Mouse (Mus musculus): ENCODE measurements at regions not wholly inside any gene's neighbourhood (a gene's known extent, or its start where the extent isn't known, plus 50 kb on each side); places are given as distances from the start of the nearest gene placed in this dataset.

GRCm38 (mm10) chr9:46512276-46513051, 192.7 kb upstream of the 4931429L15Rik start:
- DNase-seq (ENCODE audit: low read depth): no peak

GRCm38 (mm10) chr9:46511307-46511706, 191.5 kb upstream of the 4931429L15Rik start:
- DNase-seq (ENCODE audit: low read depth): no peak

GRCm38 (mm10) chr9:46509896-46510295, 190.1 kb upstream of the 4931429L15Rik start:
- no peak for DNase-seq (ENCODE audit: low read depth)

DNA sequence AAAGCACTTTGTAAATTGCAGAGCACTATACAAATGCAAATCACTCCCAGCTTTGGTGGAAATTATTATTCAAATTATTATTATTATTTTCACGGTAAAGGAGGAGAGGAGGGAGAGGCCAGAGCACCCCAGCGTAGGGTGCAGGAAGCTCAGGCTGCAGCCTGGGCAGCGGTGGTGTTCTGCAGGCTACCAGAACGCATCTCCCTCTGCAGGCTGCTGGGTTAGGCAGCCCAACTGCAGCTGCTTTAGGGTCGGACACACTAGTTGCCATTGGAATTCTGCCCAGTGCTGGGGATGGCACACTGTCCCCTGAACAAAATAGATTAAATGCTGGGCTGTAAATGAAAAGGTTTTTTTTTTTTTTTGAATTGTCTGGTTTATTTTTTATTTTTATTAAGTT, 189.7 kb upstream of the 4931429L15Rik start:
- no peak for DNase-seq (ENCODE audit: low read depth)

DNA sequence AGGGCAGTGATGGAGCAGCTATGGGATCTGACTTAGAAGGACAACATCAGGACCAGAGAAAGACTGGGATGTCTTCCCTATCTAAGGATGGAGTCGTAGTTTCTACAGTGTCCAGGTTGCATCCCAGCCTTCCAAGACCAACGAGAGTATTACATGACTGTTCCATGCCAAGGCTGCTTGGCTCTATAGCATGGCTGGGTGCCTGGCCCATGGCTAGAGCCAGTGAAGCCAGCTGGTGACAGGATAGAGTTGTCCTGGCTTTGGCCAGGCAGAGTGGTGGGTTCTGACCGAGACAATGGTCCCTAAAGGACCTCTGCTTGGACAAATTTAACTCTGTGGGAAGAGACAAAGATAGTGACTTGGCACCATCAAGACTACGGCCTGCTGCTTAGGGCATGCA, 187.2 kb upstream of the 4931429L15Rik start:
- no peak for DNase-seq (ENCODE audit: low read depth)

GRCm38 (mm10) chr9:46504536-46504935, 184.8 kb upstream of the 4931429L15Rik start:
- no peak for DNase-seq (ENCODE audit: low read depth)

GRCm38 (mm10) chr9:46504133-46504416, 184.3 kb upstream of the 4931429L15Rik start:
- no peak for DNase-seq (ENCODE audit: low read depth)

DNA sequence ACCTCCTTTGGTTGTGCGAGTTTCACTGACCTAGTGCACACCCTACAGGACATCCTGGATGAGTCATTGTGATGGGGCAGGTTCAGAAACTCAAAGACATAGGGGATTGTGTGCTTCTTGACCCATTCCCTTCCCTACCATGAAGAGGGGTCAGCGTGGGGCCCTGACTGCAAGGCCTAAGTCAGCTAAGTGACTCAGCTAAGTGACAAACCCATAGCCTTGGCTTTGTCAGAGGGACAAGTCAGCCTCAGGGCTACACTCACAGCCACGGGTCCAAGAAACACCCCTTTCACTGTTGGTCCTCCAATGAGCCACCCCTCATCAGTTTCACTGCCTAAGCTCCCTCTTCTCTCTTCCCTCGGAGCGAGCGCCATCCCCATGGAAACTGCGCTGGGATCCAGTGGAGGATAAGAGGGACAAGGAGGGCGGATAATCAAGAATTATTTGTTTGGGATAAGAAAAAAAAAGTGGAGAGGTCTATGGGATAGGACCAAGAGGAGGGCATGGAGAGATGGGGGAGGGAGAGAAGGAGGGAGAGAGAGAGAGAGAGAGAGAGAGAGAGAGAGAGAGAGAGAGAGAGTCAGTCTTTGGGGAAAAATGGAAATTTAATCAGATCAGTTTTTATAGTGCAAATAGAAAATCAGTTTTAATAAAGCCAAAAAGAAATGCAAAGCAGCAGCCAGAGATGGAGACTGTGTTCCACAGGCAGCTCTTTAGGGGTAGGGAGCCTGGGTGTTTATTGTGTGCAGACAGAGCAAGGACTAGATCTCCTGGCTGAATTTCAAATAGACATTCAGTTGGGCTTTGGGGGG, 183.7 kb upstream of the 4931429L15Rik start:
- DNase-seq (ENCODE audit: low read depth): no peak

GRCm38 (mm10) chr9:46499426-46499825, 179.6 kb upstream of the 4931429L15Rik start:
- DNase-seq (ENCODE audit: low read depth): no peak

DNA sequence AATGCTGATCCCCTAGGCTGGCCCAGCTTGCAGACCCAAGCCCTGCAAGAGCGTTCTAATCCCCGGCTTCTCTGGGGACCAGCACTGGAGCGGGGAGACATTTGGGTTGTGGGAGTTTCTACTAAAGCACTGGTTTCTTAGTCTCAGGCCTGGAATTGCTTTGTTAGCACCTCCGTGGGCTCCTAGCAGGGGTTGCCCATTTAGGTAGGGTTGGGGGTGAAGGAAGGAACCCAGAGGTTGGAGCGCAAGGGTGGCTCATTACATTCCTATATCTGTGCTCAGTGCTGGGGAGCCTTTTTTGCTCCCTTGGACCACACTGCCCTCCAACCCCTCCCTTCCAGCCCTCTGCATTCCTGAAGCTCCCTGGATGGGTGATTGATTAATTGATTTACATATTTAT, 179.1 kb upstream of the 4931429L15Rik start:
- no peak for DNase-seq (ENCODE audit: low read depth)

DNA sequence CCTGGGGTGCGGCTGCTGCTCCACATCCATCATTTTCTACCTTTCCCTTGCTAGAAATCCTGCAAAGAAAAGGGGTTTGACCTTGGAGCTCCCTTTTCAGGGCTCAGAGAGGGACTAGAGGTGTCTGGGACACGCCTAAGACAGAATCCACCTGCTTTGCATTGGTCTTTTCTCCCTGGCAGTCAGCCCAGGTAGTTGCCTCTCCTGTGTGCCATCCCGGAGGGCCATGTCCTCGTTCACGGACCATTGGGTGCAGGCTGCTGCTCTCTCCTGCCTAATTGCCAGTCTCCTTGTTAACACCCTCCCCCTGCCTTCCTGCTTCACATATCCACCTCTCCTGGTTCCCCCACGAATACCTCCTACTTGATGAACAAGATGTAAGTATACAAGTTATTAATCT, 175.5 kb upstream of the 4931429L15Rik start:
- no peak for DNase-seq (ENCODE audit: low read depth)

DNA sequence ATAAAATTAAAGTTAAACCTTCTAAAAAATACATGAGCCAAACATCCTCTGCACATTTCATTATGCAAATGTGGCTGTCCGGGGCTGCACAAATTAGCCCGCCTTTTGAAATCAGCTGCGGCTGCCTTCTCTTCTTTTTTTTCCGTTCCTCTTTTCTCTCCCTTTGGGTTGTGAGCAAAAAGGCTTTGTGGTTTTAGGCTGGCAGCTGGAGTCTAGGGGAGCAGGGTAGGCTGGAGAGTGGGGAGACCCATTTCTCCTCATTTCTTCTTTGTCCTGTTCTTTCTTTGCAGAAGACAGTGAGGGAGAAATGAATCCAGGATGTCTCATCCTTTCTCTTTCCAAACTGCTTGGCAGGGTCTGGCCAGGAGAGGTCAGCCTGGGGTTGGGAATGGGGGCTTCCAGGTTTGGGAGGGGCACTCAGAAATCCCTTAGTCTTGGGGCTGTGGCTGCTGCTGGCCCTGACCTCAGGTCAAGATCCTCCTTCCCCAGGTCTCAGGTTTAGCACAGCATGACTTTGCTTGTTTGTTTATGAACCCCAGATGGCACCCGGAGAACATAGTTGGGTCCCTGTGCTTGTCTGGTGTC, 163.2 kb upstream of the 4931429L15Rik start:
- no peak for DNase-seq (ENCODE audit: low read depth)

DNA sequence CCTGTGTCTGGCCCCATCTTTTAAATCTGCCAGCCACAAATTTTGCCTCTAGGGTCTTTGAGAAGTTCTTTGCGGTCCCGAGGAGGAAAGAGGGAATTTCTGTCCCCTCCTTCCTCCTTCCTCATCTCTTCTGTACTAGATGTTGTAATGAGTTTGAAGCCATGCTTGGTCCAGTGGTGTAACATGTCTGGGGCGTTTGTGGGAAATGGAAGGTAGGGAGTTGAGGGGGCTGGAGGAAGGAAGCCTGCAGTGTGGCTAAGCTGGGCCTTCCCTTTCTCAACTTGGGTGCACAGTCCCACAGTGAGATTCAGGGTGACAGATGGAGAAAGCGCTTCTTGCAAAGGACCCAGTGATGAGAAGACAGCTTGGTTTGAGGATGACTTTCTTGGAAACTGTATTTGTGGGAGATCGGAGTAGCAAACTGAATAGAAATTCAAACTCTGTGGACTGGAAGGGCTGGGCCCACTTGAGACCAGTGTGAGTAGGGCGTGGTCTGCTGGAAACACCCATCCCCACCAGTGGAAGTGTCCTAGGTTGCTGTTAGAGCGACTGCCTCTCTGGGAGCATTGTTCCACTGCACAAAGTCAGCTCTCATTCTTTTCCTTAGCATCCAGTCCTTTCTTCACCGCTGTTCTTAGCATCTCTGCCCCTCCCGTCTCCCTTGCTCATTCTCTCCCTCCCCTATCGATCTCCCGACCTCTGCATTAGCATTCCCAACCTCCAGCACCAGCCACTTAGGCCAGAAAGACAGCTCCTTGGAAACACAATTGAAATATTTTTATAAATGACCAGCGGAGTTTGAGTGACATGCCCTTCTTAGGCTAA, 162.5 kb upstream of the 4931429L15Rik start:
- DNase-seq (ENCODE audit: low read depth): no peak

- no peak for DNase-seq (ENCODE audit: low read depth)
Measured at GRCm38 (mm10) chr9:46481491-46481890, 161.7 kb upstream of the 4931429L15Rik start.

- no peak for DNase-seq (ENCODE audit: low read depth)
Measured at GRCm38 (mm10) chr9:46480080-46480690, 160.4 kb upstream of the 4931429L15Rik start.

- no peak for DNase-seq (ENCODE audit: low read depth)
Measured at GRCm38 (mm10) chr9:46478611-46479010, 158.8 kb upstream of the 4931429L15Rik start.

DNA sequence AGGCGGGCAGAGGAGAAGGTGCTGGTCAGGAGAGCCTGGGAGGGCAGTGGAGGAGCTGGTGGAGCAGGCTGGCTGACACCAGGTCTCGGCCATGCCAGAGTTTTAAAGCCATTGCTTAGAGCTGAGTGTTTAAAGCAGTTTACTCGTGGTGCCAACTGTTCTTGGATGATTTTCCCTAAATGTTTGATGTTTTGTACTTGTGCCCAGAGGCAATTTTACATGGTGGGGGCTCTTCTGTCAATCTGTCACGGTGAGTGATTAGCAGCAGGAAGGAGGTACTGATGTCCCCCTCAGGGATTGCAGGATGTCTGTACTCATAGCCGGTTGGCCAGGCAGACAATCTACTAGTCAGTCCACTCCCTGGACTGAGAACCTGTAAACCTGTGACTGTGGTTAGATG, 156.7 kb upstream of the 4931429L15Rik start:
- DNase-seq (ENCODE audit: low read depth): no peak

GRCm38 (mm10) chr9:46473681-46474080, 153.9 kb upstream of the 4931429L15Rik start:
- no peak for DNase-seq (ENCODE audit: low read depth)

DNA sequence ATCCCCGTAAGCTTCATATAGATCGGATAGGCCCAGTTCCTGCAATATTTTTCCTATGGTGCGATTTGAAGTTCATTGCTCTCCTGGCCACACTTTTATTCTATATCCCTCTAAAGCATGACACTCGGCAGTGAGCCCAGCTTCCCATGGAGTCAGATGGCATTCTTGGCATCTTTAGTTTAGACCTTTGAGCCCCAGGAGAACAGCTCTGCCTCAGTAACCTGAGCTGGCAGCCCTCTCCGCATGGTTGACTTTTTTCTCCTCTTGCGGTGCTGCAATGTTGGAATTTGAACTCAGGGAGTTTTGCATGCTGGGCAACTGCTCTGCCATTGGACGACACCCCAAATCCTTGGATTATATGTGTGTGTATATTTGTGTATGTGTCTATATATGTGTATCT, 149.7 kb upstream of the 4931429L15Rik start:
- DNase-seq (ENCODE audit: low read depth): no peak

- no peak for DNase-seq (ENCODE audit: low read depth)
Measured at GRCm38 (mm10) chr9:46468306-46468705, 148.5 kb upstream of the 4931429L15Rik start.

DNA sequence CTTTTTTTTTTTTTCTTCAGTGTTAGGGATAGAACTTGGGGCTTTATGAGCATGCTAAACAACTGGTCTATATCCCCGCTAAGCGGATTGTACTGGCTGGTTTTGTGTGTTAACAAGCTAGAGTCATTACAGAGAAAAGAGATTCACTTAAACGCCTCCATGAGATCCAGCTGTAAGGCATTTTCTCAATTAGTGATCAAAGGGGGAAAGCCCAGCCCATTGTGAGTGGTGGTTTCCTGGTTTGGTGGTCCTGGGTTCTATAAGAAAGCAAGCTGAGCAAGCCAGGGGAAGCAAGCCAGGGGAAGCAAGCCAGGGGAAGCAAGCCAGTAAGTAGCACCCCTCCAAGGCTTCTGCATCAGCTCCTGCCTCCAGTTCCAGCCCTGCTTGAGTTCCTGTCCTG, 147.9 kb upstream of the 4931429L15Rik start:
- DNase-seq (ENCODE audit: low read depth): no peak

DNA sequence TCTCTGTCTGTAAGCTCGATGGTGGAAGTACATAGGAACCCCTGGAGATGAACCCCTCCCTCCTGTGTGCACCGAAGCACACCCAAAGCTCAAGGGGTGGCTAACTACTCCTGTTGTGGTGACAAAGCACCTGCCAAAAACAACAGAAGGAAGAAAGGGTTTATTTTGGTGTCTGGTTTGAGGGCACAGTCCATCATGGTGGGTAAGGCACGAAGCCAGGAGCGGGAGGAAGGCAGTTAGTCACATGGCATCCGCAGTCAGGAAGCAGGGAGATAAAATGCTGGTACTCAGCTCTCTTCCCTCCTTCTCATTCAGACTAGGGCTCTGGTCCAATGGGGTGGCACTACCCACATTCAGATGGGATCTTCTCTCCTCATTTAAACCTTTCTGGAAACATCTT, 142.9 kb upstream of the 4931429L15Rik start:
- DNase-seq (ENCODE audit: low read depth): no peak
